ENCODE assay signal across 28 mouse cellular contexts in genomic region chr11:86627649-86628048, GRCm38 (mm10). TPM values are rescaled to one million over a fixed set of nuclear protein-coding genes. Genes with fewer than 3 reads are reported as not detected.
DNase-seq lines count a peak whose midpoint lies in the region; ATAC-seq and TF ChIP-seq lines count a peak whose summit lies in the region.
"Had no signal": no experiment of that assay in that cellular context is flagged by ENCODE, and none has a peak within 500 bp of the region (broad histone marks: within the 10 kb centered on the region; RNA-seq: fewer than 3 reads in every experiment).

No protein-coding gene starts in this region.

- no peak for ATAC-seq in liver, embryonic 11.5 days (replicated peaks; ENCODE audit: low FRiP score)
- ATAC-seq in intestine, postnatal 0 days = no peak
- ATAC-seq: forebrain, embryonic 15.5 days; hindbrain, postnatal 0 days had no signal

- H3K9ac ChIP-seq in liver, embryonic 11.5 days (ENCODE audit: low read depth, low read length) = no peak overlapping the region
- no peak overlapping the region for H3K9ac ChIP-seq in intestine, postnatal 0 days (ENCODE audit: low read depth, low read length)
- H3K9ac ChIP-seq: embryonic facial prominence, embryonic 12.5 days; forebrain, embryonic 15.5 days; heart, embryonic 15.5 days; hindbrain, embryonic 12.5 days; kidney, embryonic 15.5 days; lung, embryonic 14.5 days; neural tube, embryonic 13.5 days had no signal

- H3K36me3 ChIP-seq in liver, embryonic 11.5 days (ENCODE audit: control insufficient read depth, insufficient read depth, low read length) = no peaks in the 10 kb centered on the region
- H3K36me3 ChIP-seq in intestine, postnatal 0 days (ENCODE audit: control insufficient read depth, insufficient read depth) = no peaks in the 10 kb centered on the region; the same call in 1 of the 2 replicates
- no peaks in the 10 kb centered on the region for H3K36me3 ChIP-seq in splenic B cell, adult 2 months (ENCODE audit: control insufficient read depth, insufficient read depth, low read length, poor library complexity, severe bottlenecking)
- H3K36me3 ChIP-seq: forebrain, embryonic 15.5 days; heart, embryonic 15.5 days; hindbrain, embryonic 12.5 days had no signal

- intact Hi-C loops in heart, postnatal 25 days (cut with DNase I) = no loop called here

- H3K9me3 ChIP-seq in liver, embryonic 11.5 days (ENCODE audit: control insufficient read depth, low read length) = no peaks in the 10 kb centered on the region
- H3K9me3 ChIP-seq in intestine, postnatal 0 days (ENCODE audit: control insufficient read depth) = no peaks in the 10 kb centered on the region
- H3K9me3 ChIP-seq: embryonic facial prominence, embryonic 12.5 days; forebrain, embryonic 10.5 days; forebrain, embryonic 15.5 days; heart, embryonic 15.5 days; hindbrain, embryonic 12.5 days; kidney, embryonic 15.5 days; neural tube, embryonic 13.5 days had no signal

- H3K4me3 ChIP-seq in liver, embryonic 11.5 days (ENCODE audit: low read depth, low read length) = no peak overlapping the region
- H3K4me3 ChIP-seq in intestine, postnatal 0 days (ENCODE audit: low read depth, low read length) = no peak overlapping the region
- H3K4me3 ChIP-seq: embryonic facial prominence, embryonic 12.5 days; forebrain, embryonic 10.5 days; forebrain, embryonic 15.5 days; heart, embryonic 15.5 days; hindbrain, embryonic 12.5 days; kidney, embryonic 15.5 days; neural tube, embryonic 13.5 days had no signal

- peak overlapping the region; percentile 25; the same call in 1 of the 2 replicates for H3K27ac ChIP-seq in liver, embryonic 11.5 days (ENCODE audit: low read depth, low read length)
- no peak overlapping the region for H3K27ac ChIP-seq in intestine, postnatal 0 days (ENCODE audit: low read depth, low read length)
- H3K27ac ChIP-seq: embryonic facial prominence, embryonic 12.5 days; forebrain, embryonic 10.5 days; forebrain, embryonic 15.5 days; heart, embryonic 15.5 days; hindbrain, embryonic 12.5 days; hindbrain, postnatal 0 days; kidney, embryonic 15.5 days; neural tube, embryonic 13.5 days had no signal

- H3K4me1 ChIP-seq in liver, embryonic 11.5 days (replicated peaks; ENCODE audit: control insufficient read depth, insufficient read depth, low read length) = peaks cover 27% of the 10 kb centered on the region
- H3K4me1 ChIP-seq in intestine, postnatal 0 days (replicated peaks; ENCODE audit: control insufficient read depth, insufficient read depth, low read length) = no peaks in the 10 kb centered on the region
- H3K4me1 ChIP-seq: embryonic facial prominence, embryonic 12.5 days; forebrain, embryonic 10.5 days; forebrain, embryonic 15.5 days; heart, embryonic 15.5 days; hindbrain, embryonic 12.5 days; kidney, embryonic 15.5 days; neural tube, embryonic 13.5 days had no signal

- TF ChIP-seq CTCF in intestine, postnatal 0 days (IDR thresholded peaks at IDR 0.05; ENCODE audit: low read depth) = peak; percentile 39; the same call in 1 of the 2 replicates

- peak; percentile 22 for DNase-seq in heart, adult 11 months
- DNase-seq in heart, postnatal 25 days (ENCODE audit: low spot score) = no peak
- DNase-seq in liver, embryonic 11.5 days (ENCODE audit: low spot score) = no peak
- no peak for DNase-seq in liver
- DNase-seq in splenic B cell, adult 2 months (ENCODE audit: low read depth, low spot score) = peak; percentile 11
- no peak for DNase-seq in adrenal gland, postnatal 10 days
- no peak for DNase-seq in urinary bladder, postnatal 25 days (ENCODE audit: low spot score)
- DNase-seq: adrenal gland, postnatal 25 days; cerebellum, adult 11-12 months; cerebellum, adult 9-11 months; embryo, embryonic 11 days; heart, postnatal 36 days; kidney, adult 11 months; kidney, postnatal 4 days; lung, embryonic 14.5 days; right cerebral cortex, postnatal 14 days; thymus, adult 18-20 months; thymus, postnatal 25 days had no signal

- H3K27me3 ChIP-seq in liver, embryonic 11.5 days (replicated peaks; ENCODE audit: control insufficient read depth, insufficient read depth, low read length) = no peaks in the 10 kb centered on the region
- H3K27me3 ChIP-seq in intestine, postnatal 0 days (replicated peaks; ENCODE audit: control insufficient read depth, insufficient read depth, low read length) = no peaks in the 10 kb centered on the region
- H3K27me3 ChIP-seq in splenic B cell, adult 2 months (ENCODE audit: control insufficient read depth, insufficient read depth, low read length, poor library complexity, severe bottlenecking) = no peaks in the 10 kb centered on the region
- H3K27me3 ChIP-seq: embryonic facial prominence, embryonic 12.5 days; forebrain, embryonic 15.5 days; heart, embryonic 15.5 days; hindbrain, embryonic 12.5 days; kidney, embryonic 15.5 days; neural tube, embryonic 13.5 days had no signal

- H3K4me2 ChIP-seq in liver, embryonic 11.5 days = no peak overlapping the region
- no peak overlapping the region for H3K4me2 ChIP-seq in intestine, postnatal 0 days (replicated peaks; ENCODE audit: low read depth)
- H3K4me2 ChIP-seq: embryonic facial prominence, embryonic 12.5 days; forebrain, embryonic 15.5 days; heart, embryonic 15.5 days; hindbrain, embryonic 12.5 days; kidney, embryonic 15.5 days; lung, embryonic 14.5 days; midbrain, embryonic 11.5 days; neural tube, embryonic 13.5 days had no signal

RNA-seq across cellular contexts. Expression of gene Vmp1, which starts 56.0 kb away (rescaled TPM):
- 10 to 100 TPM; 63.1 to 66.1 TPM for total RNA-seq in heart, postnatal 25 days (2021)
- 112 and 130 TPM in 2 replicates for polyA plus RNA-seq in liver, embryonic 11.5 days (2014; fragmentation: Nextera tagmentation; extraction: Ambion mirVana)
- 387 and 408 TPM in 2 replicates for polyA plus RNA-seq in intestine, postnatal 0 days (2015; fragmentation: Nextera tagmentation; extraction: Ambion mirVana)
- total RNA-seq in adrenal gland, postnatal 10 days (2021) = 100 to 1,000 TPM in 1 of 2 experiments, 10 to 100 TPM in 1; 95.7 to 104 TPM

RNA-seq across cellular contexts. Expression of gene Ptrh2, which starts 56.1 kb away (rescaled TPM):
- total RNA-seq in heart, postnatal 25 days (2021) = 1 to 10 TPM; 6.3 to 6.5 TPM
- 39.6 and 40.5 TPM in 2 replicates for polyA plus RNA-seq in liver, embryonic 11.5 days (2014; fragmentation: Nextera tagmentation; extraction: Ambion mirVana)
- polyA plus RNA-seq in intestine, postnatal 0 days (2015; fragmentation: Nextera tagmentation; extraction: Ambion mirVana) = 14.2 and 14.6 TPM in 2 replicates
- total RNA-seq in adrenal gland, postnatal 10 days (2021) = 10 to 100 TPM; 17.7 to 19.0 TPM

Comparison
In these comparisons a context has a peak if more than half of its experiments do, and no peak if none do; other contexts are left out.
1. DNase-seq: peak in heart, adult 11 months (single experiment) and splenic B cell, adult 2 months (single experiment); none in heart, postnatal 25 days (single experiment), liver, embryonic 11.5 days (single experiment), liver (single experiment), adrenal gland, postnatal 10 days (single experiment) and urinary bladder, postnatal 25 days (single experiment).